Mouse (Mus musculus): ENCODE measurements around the gene Sft2d1.

The Sft2d1 gene

DNA sequence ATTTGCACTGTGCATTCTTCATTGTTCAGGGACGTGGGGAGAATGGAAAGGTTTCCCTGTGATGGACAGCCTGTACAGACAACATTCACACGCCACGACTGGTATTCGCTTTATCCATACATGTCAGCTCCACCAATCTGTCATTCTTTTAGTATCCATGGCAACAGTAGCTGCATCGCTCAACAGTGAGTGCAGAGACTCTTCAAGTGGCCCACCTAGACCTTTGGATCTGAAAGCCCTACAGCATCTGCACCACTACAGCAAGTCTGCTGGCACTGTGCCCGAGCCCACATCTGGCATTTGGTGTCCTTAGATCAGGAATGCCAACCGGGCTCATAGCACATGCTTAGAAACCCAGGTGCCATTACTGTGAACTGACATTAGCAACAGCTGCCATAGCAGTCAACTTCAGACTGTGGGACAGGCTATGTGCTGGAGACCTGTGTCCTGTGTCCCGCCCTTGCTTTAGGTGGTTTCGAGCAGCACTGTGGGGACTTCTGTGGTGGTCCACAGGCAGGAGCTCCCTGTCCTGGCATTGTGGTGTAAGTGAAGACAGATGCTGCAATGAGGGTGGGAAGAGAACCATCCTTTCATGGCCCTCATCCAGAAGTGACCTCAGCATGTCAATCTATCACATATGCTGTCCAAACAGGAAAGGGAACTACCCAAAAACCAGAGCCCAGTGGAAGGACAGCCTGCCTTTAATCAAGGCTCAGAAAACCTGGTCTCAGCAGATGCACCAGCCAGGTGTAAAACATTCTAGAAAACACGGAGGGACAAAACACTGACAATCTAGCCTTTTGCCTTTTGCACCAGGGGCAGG, 50.6 kb downstream of the Sft2d1 start:
- DNase-seq (ENCODE audit: low spot score) = no peak

- peak; percentile 59 for DNase-seq (ENCODE audit: low spot score)
Observed at GRCm38 (mm10) chr17:8367514-8368480, 56.9 kb downstream of the Sft2d1 start.

GRCm38 (mm10) chr17:8368570-8368969, 57.7 kb downstream of the Sft2d1 start:
- peak; percentile 69 for DNase-seq (ENCODE audit: low spot score)

- no peak for DNase-seq (ENCODE audit: low spot score)
Observed at GRCm38 (mm10) chr17:8369171-8369570, 58.3 kb downstream of the Sft2d1 start.

DNA sequence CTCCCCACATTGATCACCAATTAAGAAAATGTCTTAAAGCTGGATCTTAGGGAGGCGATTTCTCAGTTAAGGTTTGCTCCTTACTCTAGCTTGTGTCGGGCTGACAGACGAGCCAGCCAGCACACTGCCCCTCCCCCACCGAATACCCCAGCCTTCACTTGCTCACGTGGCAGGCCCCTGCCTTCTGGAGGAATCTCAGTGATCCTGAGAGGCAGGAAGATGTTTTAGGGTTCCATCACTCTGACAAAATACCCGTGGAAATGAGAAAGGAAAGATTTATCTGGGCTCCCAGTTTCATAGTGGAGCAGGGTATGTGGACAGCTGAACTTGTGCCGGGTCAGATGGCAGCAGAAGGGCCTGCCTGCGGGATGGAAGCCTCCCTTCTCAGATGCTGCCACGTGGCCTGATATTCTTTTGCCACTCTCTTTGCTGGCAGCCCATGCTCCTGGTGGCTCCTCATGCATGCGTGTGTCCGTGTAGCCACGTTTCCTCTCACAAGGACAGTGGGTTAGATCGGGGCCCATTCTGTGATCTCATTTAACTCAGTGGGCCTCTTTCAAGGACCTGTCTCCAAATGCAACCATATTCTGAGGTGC, 59.8 kb downstream of the Sft2d1 start:
- DNase-seq (ENCODE audit: low spot score) = peak; percentile 78

GRCm38 (mm10) chr17:8371834-8372233, 60.9 kb downstream of the Sft2d1 start:
- peak; percentile 94 for DNase-seq (ENCODE audit: low spot score)

DNA sequence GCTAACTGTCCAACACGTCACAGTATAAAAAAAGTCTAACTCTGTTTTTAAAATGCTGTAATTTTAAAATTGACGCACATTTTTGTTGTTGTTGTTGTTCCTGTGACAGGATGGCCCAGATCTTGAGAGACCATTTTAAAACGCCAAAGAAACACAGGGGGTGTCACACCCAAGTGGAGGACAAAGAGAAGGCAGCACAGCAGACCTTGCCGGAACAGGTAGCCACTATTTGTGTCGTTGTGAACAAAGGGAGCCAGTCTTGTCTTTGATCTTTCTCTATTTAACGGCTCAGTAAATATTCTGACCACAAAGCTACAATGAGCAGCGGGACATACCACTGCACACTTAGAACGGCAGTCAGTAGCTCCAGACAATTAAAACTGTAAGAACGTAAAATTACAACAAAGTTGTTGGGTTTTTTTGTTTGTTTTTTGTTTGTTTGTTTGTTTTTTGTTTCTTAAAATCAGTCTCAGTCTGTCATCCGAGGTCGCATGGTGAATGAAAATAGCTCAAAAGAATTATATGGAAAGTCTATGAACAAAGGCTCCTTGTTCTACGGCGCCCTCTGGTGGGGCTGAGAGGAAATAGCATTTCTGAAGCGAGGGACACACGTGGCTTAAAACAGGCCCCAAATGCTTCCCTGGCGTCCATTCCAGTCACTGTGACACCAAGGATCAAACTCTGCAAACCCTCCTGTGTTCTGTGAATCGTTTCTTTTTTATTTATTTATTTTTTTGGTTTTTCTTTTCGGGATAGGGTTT, 61.6 kb downstream of the Sft2d1 start:
- peak; percentile 92 for DNase-seq (ENCODE audit: low spot score)
